Mouse (Mus musculus) MEL-GATA-1-ER (cell line): Measurements from ENCODE around the gene Fgf12.

ENCODE experiments used
- DNase-seq: peaks from one replicate; pipeline ENCODE4 v3.0.0-alpha.2; 2012; ENCODE audit warnings: low read depth; ENCODE audit errors: extremely low read depth

The Fgf12 gene

DNA sequence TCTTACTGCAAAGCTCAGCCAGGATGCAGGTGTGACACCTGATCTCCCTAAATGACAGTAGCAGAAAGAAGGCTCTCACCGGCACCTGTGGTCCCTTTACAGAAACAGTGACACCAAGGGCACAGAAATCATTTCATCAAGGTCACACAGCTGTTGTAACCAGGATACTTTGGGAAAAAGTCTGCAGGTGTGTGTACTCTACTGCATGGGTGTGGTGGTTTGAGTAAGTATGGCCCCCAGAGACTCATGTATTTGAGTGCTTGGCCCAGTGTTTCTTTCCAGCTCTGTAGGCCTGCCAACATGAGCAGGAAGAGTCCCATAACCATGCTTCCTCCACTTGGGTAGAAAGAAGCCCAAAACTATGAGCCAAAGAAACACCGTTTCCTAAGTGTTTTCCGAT lies 138.5 kb downstream of the Fgf12 start:
- DNase-seq, result no peak

DNA sequence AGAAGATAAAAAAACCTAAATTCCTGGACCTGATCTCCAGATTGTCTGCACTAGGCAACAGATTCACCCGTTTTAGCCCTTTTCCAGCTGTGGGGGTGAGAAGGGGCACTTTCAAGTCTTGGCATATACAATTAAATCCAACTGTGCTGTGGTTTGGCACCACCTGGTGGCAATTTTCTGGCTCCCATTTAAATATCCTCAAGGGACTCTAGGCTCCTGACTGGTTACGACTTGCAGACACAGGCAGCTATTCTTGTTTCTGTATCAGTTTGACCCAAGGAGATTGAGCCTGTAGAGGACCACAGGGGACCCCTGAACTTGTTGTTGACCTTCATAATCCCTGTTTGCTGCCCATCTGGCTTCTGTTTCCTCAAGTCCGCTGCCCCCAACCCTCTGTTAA lies 141.9 kb downstream of the Fgf12 start:
- no peak for DNase-seq

- DNase-seq, result no peak
Observed at GRCm38 (mm10) chr16:28603155-28603554, 149.7 kb downstream of the Fgf12 start.

DNA sequence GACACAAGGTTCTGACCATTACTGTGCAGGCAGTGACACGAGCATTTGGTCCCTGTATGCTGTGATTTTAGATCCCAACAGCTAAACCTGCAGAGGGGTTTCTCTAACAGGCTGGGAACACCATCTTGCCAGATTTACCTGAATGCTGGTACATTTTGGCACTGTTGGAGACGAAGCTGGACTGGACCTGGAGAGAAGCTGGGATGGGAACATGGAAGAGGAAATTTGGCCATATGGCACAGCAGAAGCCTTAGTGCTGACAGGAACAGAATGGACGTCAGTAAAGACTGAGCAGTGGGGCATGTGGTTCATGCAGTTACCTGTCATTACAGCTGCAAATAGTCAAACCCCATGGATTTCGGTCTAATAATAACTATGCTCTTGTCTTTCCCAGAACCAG lies 151.1 kb downstream of the Fgf12 start:
- DNase-seq, result no peak

GRCm38 (mm10) chr16:28596112-28596511 lies 156.8 kb downstream of the Fgf12 start:
- DNase-seq, result no peak

DNA sequence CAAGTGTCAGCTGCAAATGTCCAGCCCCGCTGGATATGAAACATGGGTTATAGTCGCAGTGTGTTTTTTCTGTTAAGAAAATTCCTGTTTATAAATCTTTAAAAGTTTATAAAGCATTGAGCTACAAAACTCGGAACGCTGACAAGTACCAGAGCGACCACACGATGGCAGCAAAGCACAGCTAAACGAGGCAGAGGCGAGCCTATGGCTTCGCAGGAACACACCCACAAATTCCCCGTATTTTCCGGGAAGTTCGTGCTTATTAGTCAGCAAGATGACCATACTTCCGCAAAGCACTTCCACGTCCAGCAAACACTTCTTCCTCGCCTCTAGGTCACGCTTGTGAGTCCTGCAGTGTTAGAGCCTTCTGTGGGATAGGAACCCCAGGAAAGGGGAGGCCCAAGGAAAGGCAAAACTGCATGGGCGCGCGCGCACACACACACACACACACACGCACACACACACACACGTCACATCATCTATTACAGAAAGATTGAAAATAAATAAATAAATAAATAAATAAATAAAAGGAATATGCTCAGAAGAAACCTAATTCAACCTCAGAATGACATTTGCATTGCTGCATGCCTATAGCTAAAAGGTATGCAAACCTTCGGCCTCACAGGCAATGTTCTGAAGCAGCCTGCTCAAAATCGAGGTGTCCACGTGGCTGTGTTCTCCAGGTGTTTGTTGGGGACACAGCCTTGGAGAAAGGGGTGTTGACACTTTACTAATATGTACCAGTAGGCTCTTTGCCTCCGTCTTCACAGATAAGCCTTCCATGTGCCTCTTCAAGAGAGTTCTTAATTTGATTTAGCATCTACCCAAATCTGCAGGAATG lies 159.6 kb downstream of the Fgf12 start:
- peak; percentile 1 for DNase-seq

- DNase-seq, result no peak
Observed at GRCm38 (mm10) chr16:28592466-28592865, 160.4 kb downstream of the Fgf12 start.

- no peak for DNase-seq
Observed at GRCm38 (mm10) chr16:28591583-28591982, 161.3 kb downstream of the Fgf12 start.

- no peak for DNase-seq
Observed at GRCm38 (mm10) chr16:28572212-28572611, 180.7 kb downstream of the Fgf12 start.

- no peak for DNase-seq
Observed at GRCm38 (mm10) chr16:28564716-28565217, 188.1 kb downstream of the Fgf12 start.

DNA sequence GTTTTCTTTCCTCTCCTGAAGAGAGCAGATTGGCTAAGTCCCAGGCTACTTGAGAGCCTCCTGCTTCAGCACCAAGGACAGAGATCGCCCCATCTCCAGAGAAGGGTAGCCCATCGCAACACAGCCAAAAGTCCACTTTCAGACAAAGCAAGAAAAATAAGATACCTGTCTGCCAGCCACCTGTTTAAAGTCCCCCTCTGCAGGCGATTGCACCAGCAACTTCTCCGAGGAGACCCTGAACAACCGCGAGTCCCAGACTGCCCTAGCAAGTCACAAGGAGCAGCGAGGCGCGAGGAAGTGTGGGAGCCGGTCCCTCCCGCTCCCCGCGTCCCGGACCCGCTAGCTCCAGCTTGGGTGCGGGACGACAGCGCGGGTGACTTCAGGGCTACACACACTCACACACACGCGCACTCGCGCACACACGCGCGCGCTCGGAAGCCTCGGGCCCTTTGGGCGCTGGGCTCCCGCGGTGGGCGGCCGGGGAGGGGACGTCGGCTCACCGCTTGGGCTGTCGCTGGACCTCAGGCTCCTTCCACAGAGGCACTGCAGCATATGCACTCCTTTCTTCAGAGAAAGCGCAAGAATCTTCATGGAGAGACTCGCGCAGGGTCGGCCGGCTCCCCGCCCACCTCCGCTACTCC lies 188.7 kb downstream of the Fgf12 start:
- DNase-seq, result no peak

GRCm38 (mm10) chr16:28562847-28563246 lies 190.0 kb downstream of the Fgf12 start:
- no peak for DNase-seq

DNA sequence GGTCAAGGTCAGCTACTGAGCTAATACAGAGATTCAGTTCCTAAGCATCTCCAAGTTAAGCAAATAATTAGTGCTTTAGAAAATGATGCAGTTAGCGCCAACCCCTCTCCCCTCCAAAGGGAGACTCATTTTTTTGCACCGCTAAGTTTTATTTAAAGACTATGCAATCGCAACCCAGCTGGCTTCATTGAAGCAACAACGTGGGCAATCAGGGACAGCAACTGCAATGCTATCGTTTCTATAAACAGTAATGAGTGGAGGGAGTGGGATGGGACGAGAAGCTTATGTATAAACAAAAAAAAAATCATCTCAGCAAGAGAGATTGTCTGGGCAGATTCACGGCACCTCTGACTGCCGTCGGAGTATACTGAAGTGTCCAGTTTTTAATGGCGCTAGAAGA lies 197.6 kb downstream of the Fgf12 start:
- DNase-seq, result no peak

DNA sequence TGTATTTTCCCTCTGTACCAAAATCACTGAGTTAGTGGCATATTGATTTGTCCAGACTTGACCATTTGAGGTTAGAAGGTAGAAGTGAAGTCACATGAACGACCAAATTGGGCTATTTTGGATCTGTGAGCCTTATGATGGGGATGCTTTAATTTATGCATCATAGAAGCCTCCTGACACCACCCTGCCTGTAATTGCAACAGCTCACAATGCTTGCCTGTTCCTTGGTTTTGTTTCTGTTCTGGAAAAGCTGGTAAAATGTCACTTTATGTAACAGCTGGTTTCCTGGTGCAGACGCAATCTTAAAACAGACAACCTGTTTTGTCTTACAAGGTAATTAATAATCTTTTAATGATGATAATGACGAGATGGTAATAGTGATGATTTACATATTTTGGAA lies 213.4 kb downstream of the Fgf12 start:
- no peak for DNase-seq

DNA sequence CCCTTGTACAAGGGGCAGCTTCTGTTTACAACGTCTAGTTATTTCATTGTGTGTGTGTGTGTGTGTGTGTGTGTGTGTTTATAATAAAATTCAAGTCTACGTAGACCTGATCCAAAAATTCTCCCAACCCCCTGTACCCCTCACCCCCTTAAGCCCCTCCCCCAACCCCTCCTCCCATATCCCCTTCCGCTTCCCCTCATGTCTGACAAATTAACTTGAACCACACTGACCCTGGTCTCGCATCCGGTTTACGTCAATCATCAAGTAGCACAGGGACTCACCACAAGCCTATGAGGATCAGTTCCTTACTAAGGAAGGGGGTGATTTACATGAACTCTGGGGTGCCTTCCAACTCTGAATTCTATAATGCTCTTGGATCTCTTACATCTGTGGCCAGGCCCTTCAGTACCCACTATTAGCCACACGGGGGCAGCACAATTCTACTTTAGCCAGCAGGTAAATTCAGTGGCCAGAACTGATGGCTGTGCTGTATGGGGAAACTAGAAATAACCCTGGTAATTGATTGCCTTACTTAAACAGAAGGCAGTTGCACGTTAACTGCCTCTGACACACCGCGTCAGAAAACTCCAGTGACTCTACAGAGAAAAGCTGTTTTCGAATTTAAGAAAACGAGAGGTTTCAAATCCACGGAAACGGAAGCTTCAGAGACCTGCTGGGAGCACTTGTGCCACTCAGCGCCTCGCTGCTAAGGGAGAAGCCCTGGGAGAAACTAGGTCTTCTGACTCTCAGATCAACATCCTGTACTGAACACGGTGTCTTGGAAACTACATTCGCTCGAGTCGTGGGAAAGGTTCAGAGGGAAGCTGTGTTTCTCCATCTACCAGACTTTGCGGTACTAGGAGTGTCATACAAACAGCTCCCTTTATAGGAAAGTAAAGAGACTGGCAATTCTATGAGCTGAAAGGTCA lies 235.0 kb downstream of the Fgf12 start:
- peak; percentile 1 for DNase-seq

- DNase-seq, result no peak
Observed at GRCm38 (mm10) chr16:28512446-28512845, 240.4 kb downstream of the Fgf12 start.

DNA sequence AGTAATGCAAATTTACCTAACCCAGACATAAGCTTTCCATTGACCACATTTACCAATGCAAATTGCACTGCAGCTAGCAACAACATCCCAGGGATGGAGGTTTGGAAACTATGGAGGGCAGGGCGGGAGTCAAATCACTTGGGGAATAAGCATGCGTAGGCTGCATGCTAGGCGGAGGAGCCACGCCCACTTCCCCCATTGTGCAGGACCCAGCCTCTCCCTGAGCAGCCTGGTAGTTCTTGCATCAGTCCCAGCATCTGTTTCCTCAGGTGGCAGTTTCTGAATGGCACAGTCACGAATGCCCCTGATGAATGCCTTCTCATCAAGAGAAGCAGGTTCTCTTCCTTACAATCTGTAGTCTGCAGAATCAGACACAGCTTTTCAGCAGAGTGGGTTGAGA lies 241.5 kb downstream of the Fgf12 start:
- no peak for DNase-seq

GRCm38 (mm10) chr16:28497971-28498607 lies 254.8 kb downstream of the Fgf12 start:
- no peak for DNase-seq

DNA sequence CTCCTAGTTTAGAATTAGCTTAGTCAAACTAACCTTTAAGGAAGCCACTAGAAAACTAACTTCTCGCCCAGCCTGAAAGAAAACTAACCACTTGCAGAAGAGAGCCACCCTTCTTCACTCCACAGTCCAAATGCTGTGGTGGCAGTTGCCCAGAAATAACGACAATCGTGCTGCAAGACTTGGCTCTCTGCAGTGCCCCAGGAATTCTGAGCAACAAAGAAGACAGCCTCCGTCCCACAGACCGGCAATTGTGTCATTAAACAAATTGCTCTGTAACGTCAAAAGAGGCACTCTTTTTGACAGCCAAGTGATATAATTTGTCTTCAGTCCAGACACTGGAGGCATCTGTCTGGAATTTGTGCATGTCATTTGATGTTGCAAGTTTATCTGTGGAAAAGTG lies 261.2 kb downstream of the Fgf12 start:
- DNase-seq, result no peak

GRCm38 (mm10) chr16:28490515-28490914 lies 262.4 kb downstream of the Fgf12 start:
- no peak for DNase-seq

DNA sequence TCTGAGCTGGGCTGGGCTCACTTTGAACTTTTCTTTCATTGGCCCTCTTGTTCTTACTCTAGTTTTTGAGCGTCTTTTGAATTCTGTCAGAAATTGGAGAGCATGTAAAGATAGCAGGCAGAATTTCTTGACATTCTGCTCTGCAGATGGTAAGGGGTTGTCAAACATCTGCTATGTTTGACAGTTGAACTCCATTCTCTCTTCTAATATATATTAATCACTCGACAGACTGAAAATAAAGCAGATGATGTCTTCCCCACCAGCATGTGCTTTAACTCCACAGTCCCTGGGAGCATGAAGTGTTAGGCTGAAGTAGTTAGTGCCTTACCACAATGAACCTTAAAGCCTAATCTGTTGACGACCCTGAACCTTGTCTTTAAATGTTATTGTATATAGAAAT lies 267.9 kb downstream of the Fgf12 start:
- DNase-seq, result no peak
